Mouse (Mus musculus): ENCODE results near the gene Inip. TPM values are rescaled to one million over a fixed set of nuclear protein-coding genes. Genes with fewer than 3 reads are reported as not detected.
"Not testable (repeated sequence)": the region's sequence is repeated elsewhere in the genome, so short reads cannot be mapped to it uniquely, and the experiment has no call there.

The Inip gene
- total and polyA plus RNA-seq, 3 experiments, result 41.7 to 95.8 (median 67.9) TPM

- Histone ChIP-seq H3K4me3 (ENCODE audit: low read depth, low read length) (no peak overlapping the region), H3K27me3 (ENCODE audit: insufficient read depth, low read length) (no peaks in the 10 kb centered on the region), H3K4me1 (ENCODE audit: insufficient read depth, low read depth, low read length) (peaks cover 62% of the 10 kb centered on the region), H3K9me3 (replicated peaks) (no peaks in the 10 kb centered on the region), H3K36me3 (replicated peaks) (peaks cover 3% of the 10 kb centered on the region)
- no peak for TF ChIP-seq CTCF (IDR thresholded peaks at IDR 0.05; ENCODE audit: low read depth, low read length)
- TF ChIP-seq GATA2 (IDR thresholded peaks at IDR 0.05; ENCODE audit: borderline replicate concordance, low read depth, low read length), result no peak
- no peak for TF ChIP-seq GATA1 (IDR thresholded peaks at IDR 0.05; ENCODE audit: borderline replicate concordance, low read length)
- no peak for TF ChIP-seq POLR2AphosphoS5 (IDR thresholded peaks at IDR 0.05; ENCODE audit: insufficient replicate concordance, low read depth, low read length)
- TF ChIP-seq TAL1 (conservative IDR thresholded peaks at IDR 0.05; ENCODE audit: low read depth, low read length), result no peak
- no peak for DNase-seq (ENCODE audit: low spot score)
- ATAC-seq (ENCODE audit: extremely low read depth, insufficient number of reproducible peaks, low FRiP score, poor library complexity, severe bottlenecking), result peak; percentile 75
Observed at GRCm38 (mm10) chr4:59802792-59803191, 1.4 kb upstream of the Inip start.

GRCm38 (mm10) chr4:59802107-59802506, 718 bp upstream of the Inip start:
- ATAC-seq (ENCODE audit: extremely low read depth, insufficient number of reproducible peaks, low FRiP score, poor library complexity, severe bottlenecking) (no peak), DNase-seq (ENCODE audit: low spot score) (no peak)
- Histone ChIP-seq H3K4me3 (ENCODE audit: low read depth, low read length) (no peak overlapping the region), H3K4me1 (ENCODE audit: insufficient read depth, low read depth, low read length) (peaks cover 59% of the 10 kb centered on the region), H3K27me3 (ENCODE audit: insufficient read depth, low read length) (no peaks in the 10 kb centered on the region), H3K9me3 (replicated peaks) (no peaks in the 10 kb centered on the region), H3K36me3 (replicated peaks) (no peaks in the 10 kb centered on the region)
- TF ChIP-seq GATA1 (IDR thresholded peaks at IDR 0.05; ENCODE audit: borderline replicate concordance, low read length) (no peak), POLR2AphosphoS5 (IDR thresholded peaks at IDR 0.05; ENCODE audit: insufficient replicate concordance, low read depth, low read length) (no peak), TAL1 (conservative IDR thresholded peaks at IDR 0.05; ENCODE audit: low read depth, low read length) (no peak), GATA2 (IDR thresholded peaks at IDR 0.05; ENCODE audit: borderline replicate concordance, low read depth, low read length) (no peak), CTCF (IDR thresholded peaks at IDR 0.05; ENCODE audit: low read depth, low read length) (no peak)

GRCm38 (mm10) chr4:59800181-59800580, 1.2 kb downstream of the Inip start:
- no peak overlapping the region for H3K4me3 ChIP-seq (ENCODE audit: low read depth, low read length)
- H3K27me3 ChIP-seq (ENCODE audit: insufficient read depth, low read length), result peaks cover 8% of the 10 kb centered on the region
- H3K9me3 ChIP-seq (replicated peaks), result no peaks in the 10 kb centered on the region
- peaks cover 47% of the 10 kb centered on the region for H3K4me1 ChIP-seq (ENCODE audit: insufficient read depth, low read depth, low read length)
- DNase-seq (ENCODE audit: low spot score) (no peak), ATAC-seq (ENCODE audit: extremely low read depth, insufficient number of reproducible peaks, low FRiP score, poor library complexity, severe bottlenecking) (no peak)
- H3K36me3 ChIP-seq (replicated peaks), result no peaks in the 10 kb centered on the region
- no peak for TF ChIP-seq CTCF (IDR thresholded peaks at IDR 0.05; ENCODE audit: low read depth, low read length)
- TF ChIP-seq POLR2AphosphoS5 (IDR thresholded peaks at IDR 0.05; ENCODE audit: insufficient replicate concordance, low read depth, low read length), result no peak
- TF ChIP-seq GATA1 (IDR thresholded peaks at IDR 0.05; ENCODE audit: borderline replicate concordance, low read length), result no peak
- no peak for TF ChIP-seq GATA2 (IDR thresholded peaks at IDR 0.05; ENCODE audit: borderline replicate concordance, low read depth, low read length)
- no peak for TF ChIP-seq TAL1 (conservative IDR thresholded peaks at IDR 0.05; ENCODE audit: low read depth, low read length)

DNA sequence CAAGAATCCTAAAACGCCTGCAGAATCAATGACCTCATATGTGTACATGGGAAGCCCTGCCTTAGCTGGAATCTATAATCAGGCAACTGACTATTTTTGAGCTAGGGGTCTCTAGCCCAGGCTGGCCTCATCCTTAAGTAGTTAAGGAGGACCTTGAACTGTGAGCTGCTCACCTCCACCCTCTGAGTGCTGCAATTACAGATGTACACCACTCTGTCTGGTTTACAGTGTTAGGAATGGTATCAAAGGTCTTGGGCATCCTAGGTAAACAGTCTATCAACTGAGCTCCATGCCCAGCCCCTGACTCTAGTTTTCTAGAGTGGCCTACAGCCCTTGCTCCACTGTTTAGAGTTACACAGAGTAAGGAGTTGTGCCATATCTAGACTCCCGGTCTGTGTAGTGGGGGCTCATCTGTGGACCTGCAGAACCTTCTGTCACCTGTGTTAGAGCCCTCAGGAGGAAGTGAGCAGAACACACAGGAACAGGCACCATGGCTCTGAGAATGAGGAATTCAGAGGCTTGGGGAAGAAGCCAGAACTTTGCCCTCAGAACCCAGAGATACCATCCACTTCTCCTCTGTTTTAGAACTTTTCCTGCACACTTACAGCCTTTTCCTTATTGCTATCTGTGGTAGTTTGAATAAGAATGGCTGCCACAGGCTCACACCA, 5.5 kb downstream of the Inip start:
- no peaks in the 10 kb centered on the region for H3K36me3 ChIP-seq (replicated peaks)
- peaks cover 27% of the 10 kb centered on the region for H3K27me3 ChIP-seq (ENCODE audit: insufficient read depth, low read length)
- H3K9me3 ChIP-seq (replicated peaks), result no peaks in the 10 kb centered on the region
- no peak overlapping the region for H3K4me3 ChIP-seq (ENCODE audit: low read depth, low read length)
- H3K4me1 ChIP-seq (ENCODE audit: insufficient read depth, low read depth, low read length), result peaks cover 11% of the 10 kb centered on the region
- ATAC-seq (ENCODE audit: extremely low read depth, insufficient number of reproducible peaks, low FRiP score, poor library complexity, severe bottlenecking) (no peak), DNase-seq (ENCODE audit: low spot score) (no peak)
- no peak for TF ChIP-seq CTCF (IDR thresholded peaks at IDR 0.05; ENCODE audit: low read depth, low read length)
- TF ChIP-seq TAL1 (conservative IDR thresholded peaks at IDR 0.05; ENCODE audit: low read depth, low read length), result no peak
- TF ChIP-seq GATA1 (IDR thresholded peaks at IDR 0.05; ENCODE audit: borderline replicate concordance, low read length), result no peak
- no peak for TF ChIP-seq GATA2 (IDR thresholded peaks at IDR 0.05; ENCODE audit: borderline replicate concordance, low read depth, low read length)
- no peak for TF ChIP-seq POLR2AphosphoS5 (IDR thresholded peaks at IDR 0.05; ENCODE audit: insufficient replicate concordance, low read depth, low read length)

DNA sequence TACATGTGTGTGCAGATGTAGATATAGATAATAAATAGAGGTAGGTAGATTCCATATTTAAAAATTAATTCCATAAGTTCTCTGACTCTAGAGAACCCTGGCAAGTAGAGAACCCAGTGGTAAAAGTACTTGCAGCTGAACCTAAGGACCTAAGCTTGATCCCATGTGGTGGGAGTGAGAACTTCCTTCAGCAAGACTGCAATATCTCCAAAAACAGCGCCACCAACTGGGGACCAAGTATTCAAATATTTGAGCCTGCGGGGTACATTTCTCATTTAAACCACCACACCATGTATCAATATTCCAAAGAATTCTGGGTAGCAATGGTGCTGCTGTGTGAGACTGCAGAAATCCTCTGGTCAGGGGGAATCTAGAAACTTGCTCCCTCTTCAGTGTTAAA, 7.3 kb downstream of the Inip start:
- ATAC-seq (ENCODE audit: extremely low read depth, insufficient number of reproducible peaks, low FRiP score, poor library complexity, severe bottlenecking) (no peak), DNase-seq (ENCODE audit: low spot score) (no peak)
- TF ChIP-seq CTCF (IDR thresholded peaks at IDR 0.05; ENCODE audit: low read depth, low read length) (no peak), POLR2AphosphoS5 (IDR thresholded peaks at IDR 0.05; ENCODE audit: insufficient replicate concordance, low read depth, low read length) (no peak), GATA1 (IDR thresholded peaks at IDR 0.05; ENCODE audit: borderline replicate concordance, low read length) (no peak), GATA2 (IDR thresholded peaks at IDR 0.05; ENCODE audit: borderline replicate concordance, low read depth, low read length) (no peak), TAL1 (conservative IDR thresholded peaks at IDR 0.05; ENCODE audit: low read depth, low read length) (no peak)

DNA sequence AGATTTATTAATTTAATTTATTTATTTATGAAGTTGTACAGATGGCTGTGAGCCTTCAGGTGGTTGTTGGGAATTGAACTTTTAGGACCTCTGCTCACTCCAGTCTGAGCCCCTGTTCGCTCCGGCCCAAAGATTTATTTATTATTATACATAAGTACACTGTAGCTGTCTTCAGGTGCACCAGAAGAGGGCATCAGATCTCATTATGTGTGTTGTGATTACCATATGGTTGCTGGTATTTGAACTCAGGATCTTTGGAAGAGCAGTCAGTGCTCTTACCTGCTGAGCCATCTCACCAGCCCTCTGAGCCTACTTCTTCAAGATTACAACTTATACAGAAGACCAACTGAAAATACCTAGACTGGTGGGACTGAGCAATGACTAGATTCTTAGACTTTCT, 7.8 kb downstream of the Inip start:
- H3K4me1 ChIP-seq (ENCODE audit: insufficient read depth, low read depth, low read length); ATAC-seq (ENCODE audit: extremely low read depth, insufficient number of reproducible peaks, low FRiP score, poor library complexity, severe bottlenecking); H3K36me3 ChIP-seq (replicated peaks); H3K4me3 ChIP-seq (ENCODE audit: low read depth, low read length); DNase-seq (ENCODE audit: low spot score); H3K9me3 ChIP-seq (replicated peaks): not testable (repeated sequence)
- H3K27me3 ChIP-seq (ENCODE audit: insufficient read depth, low read length), result peaks cover 37% of the 10 kb centered on the region

More for the DNA sequence above, 7.3 kb downstream of the Inip start:
- H3K36me3 ChIP-seq (replicated peaks), result no peaks in the 10 kb centered on the region
- H3K4me3 ChIP-seq (ENCODE audit: low read depth, low read length), result no peak overlapping the region
- no peaks in the 10 kb centered on the region for H3K9me3 ChIP-seq (replicated peaks)
- peaks cover 37% of the 10 kb centered on the region for H3K27me3 ChIP-seq (ENCODE audit: insufficient read depth, low read length)
- H3K4me1 ChIP-seq (ENCODE audit: insufficient read depth, low read depth, low read length), result peaks cover 9% of the 10 kb centered on the region; the same call in 1 of the 2 replicates

Measured in G1E (cell line).